Mouse (Mus musculus): Measurements from ENCODE around the gene Arhgap35.

DNA sequence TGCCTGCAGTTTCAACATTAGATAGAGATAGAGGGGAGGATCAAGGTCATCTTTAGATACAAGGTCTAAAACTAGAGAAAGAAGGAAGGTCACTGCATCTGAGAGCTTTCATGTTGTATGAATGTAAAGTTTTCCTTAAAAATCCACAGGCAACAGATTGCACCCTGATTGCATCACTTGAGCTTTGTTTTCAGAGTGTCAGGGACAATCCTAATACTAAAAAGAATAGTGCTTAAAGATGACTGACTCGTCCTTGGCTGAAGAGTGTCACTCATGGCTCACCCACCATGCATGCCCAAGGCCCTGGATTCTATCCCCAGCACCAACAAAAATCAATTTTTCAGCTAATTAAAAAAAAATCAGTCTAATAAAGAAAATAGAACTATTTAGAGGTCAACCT is 23.5 kb downstream of the Arhgap35 start:
- TF ChIP-seq CTCF (IDR thresholded peaks at IDR 0.05; ENCODE audit: extremely low read depth, insufficient read depth, insufficient read length, insufficient replicate concordance), result no peak
- TF ChIP-seq POLR2A (IDR thresholded peaks at IDR 0.05; ENCODE audit: low read depth, low read length), result no peak
